Mouse (Mus musculus) hindbrain, embryonic 15.5 days (tissue): Measurements from ENCODE around the gene Srrd. TPM values are rescaled to one million over a fixed set of nuclear protein-coding genes. Genes with fewer than 3 reads are reported as not detected.

Source experiments
- ATAC-seq: fragments of 200-750 bp; cut with Nextera tagmentation; 2 replicates; pipeline ENCODE4 v1.8.0; 2017; ENCODE audit warnings: low read depth, moderate number of reproducible peaks, moderate TSS enrichment; ENCODE audit not compliant: low FRiP score
- H3K27ac ChIP-seq: fragments of 300-500 bp; sonication (generic); replicated peaks from 2 replicates; pipeline ENCODE4 v1.5.1; 2015; ENCODE audit warnings: mild to moderate bottlenecking, inconsistent platforms
- H3K27me3 ChIP-seq: fragments of 300-500 bp; sonication (generic); 2 replicates; pipeline ENCODE4 v1.6.1; 2015; ENCODE audit warnings: control low read depth, inconsistent platforms
- H3K36me3 ChIP-seq: fragments of 300-500 bp; sonication (generic); 2 replicates; pipeline ENCODE4 v1.6.1; 2015; ENCODE audit warnings: control low read depth, inconsistent platforms
- H3K4me1 ChIP-seq: fragments of 300-500 bp; sonication (generic); replicated peaks from 2 replicates; pipeline ENCODE4 v1.6.1; 2015; ENCODE audit warnings: control low read depth, inconsistent platforms
- H3K4me2 ChIP-seq: fragments of 300-500 bp; sonication (generic); 2 replicates; pipeline ENCODE4 v1.6.1; 2015; ENCODE audit warnings: moderate library complexity, mild to moderate bottlenecking, inconsistent platforms
- H3K4me3 ChIP-seq: fragments of 300-500 bp; sonication (generic); 2 replicates; pipeline ENCODE4 v1.5.1; 2015; ENCODE audit warnings: mild to moderate bottlenecking, inconsistent platforms
- H3K9ac ChIP-seq: fragments of 300-500 bp; sonication (generic); 2 replicates; pipeline ENCODE4 v1.6.1; 2015; ENCODE audit warnings: inconsistent platforms
- H3K9me3 ChIP-seq: fragments of 300-500 bp; sonication (generic); 2 replicates; pipeline ENCODE4 v1.6.1; 2016; ENCODE audit warnings: control low read depth, inconsistent platforms
- WGBS: fragments of 180-500 bp; shearing (Covaris S2); methylation state at CpG from one replicate; pipeline ENCODE4 v1.1.7; 2015; 5-methylcytosine and 5-hydroxymethylcytosine counted together
- polyA plus RNA-seq: library from polyadenylated mRNA; unstranded; fragments of >200 nt; fragmentation: Nextera tagmentation; extraction: Ambion mirVana; gene quantifications from 2 replicates; pipeline ENCODE4 v1.2.1, GENCODE M21; 2015

The Srrd gene
- 57.6 and 58.9 TPM in 2 replicates for polyA plus RNA-seq

- ATAC-seq: peak; percentile 74
These were observed at the start of gene Srrd, which contains the start of gene Hps4 for GRCm38 (mm10) chr5:112342463-112343204. Gene Srrd, minus strand, starts transcription at chr5:112343040. Gene Hps4, plus strand, starts transcription at chr5:112343083.

GRCm38 (mm10) chr5:112391676-112392323, 49.0 kb upstream of the Srrd start:
- ATAC-seq: no peak
- no peak overlapping the region for H3K9ac ChIP-seq
- WGBS: 65% methylated on average over 27 of the region's 27 CpGs

More at GRCm38 (mm10) chr5:112342463-112343204, at the start of gene Srrd, which contains the start of gene Hps4:
- peaks cover 18% of the 10 kb centered on the region for H3K36me3 ChIP-seq
- H3K4me1 ChIP-seq: peaks cover 47% of the 10 kb centered on the region
- H3K27ac ChIP-seq: peak within 1 kb of the TSS; percentile 63
- WGBS: 1% methylated on average over 64 of the region's 64 CpGs
- H3K9me3 ChIP-seq: no peaks in the 10 kb centered on the region
- peak within 1 kb of the TSS; percentile 71 for H3K4me3 ChIP-seq
- H3K9ac ChIP-seq: peak within 1 kb of the TSS; percentile 69
- no peaks in the 10 kb centered on the region for H3K27me3 ChIP-seq
- peak within 1 kb of the TSS; percentile 79 for H3K4me2 ChIP-seq

GRCm38 (mm10) chr5:112391002-112391401, 48.2 kb upstream of the Srrd start:
- no peak for ATAC-seq
- no peaks in the 10 kb centered on the region for H3K9me3 ChIP-seq
- peaks cover 63% of the 10 kb centered on the region for H3K4me1 ChIP-seq
- WGBS: 61% methylated on average over 16 of the region's 16 CpGs
- H3K27me3 ChIP-seq: no peaks in the 10 kb centered on the region
- H3K9ac ChIP-seq: no peak overlapping the region
- no peak overlapping the region for H3K4me3 ChIP-seq
- H3K4me2 ChIP-seq: peak overlapping the region; percentile 7; the same call in 1 of the 2 replicates
- peaks cover 20% of the 10 kb centered on the region for H3K36me3 ChIP-seq
- no peak overlapping the region for H3K27ac ChIP-seq

More at GRCm38 (mm10) chr5:112391676-112392323, 49.0 kb upstream of the Srrd start:
- no peak overlapping the region for H3K4me2 ChIP-seq
- H3K27ac ChIP-seq: no peak overlapping the region
- H3K27me3 ChIP-seq: no peaks in the 10 kb centered on the region
- H3K4me1 ChIP-seq: peaks cover 63% of the 10 kb centered on the region
- H3K36me3 ChIP-seq: peaks cover 12% of the 10 kb centered on the region
- H3K4me3 ChIP-seq: no peak overlapping the region
- H3K9me3 ChIP-seq: no peaks in the 10 kb centered on the region

DNA sequence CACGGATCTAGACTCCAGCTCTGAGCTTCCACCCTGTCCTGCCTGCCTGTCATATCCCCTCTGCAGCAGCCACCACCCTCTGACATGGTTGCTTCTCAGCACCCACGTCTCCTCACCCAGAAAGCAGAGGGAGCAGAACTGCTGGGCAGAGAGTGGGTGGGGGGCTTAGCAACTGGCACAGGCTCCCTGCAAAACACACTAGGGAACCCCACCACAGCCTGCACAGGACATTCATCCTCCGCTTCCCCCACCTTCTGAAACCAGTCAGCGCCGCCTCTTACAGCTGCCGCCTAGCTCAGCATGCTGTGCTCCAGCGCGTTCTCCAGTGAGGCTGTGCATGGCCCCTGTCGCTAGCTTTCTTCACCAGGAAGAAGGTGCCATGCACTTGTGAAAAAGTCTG, 46.5 kb upstream of the Srrd start:
- Histone ChIP-seq H3K4me1 (peaks cover 58% of the 10 kb centered on the region), H3K9ac (0 out of 2 replicates have a peak overlapping the region, but pooled peaks have one; percentile 25), H3K27ac (no peak overlapping the region), H3K4me3 (no peak overlapping the region), H3K36me3 (peaks cover 34% of the 10 kb centered on the region), H3K9me3 (no peaks in the 10 kb centered on the region), H3K4me2 (peak overlapping the region; percentile 33), H3K27me3 (no peaks in the 10 kb centered on the region)
- 67% methylated on average over 9 of the region's 9 CpGs for WGBS
- ATAC-seq: no peak

- no peak for ATAC-seq
These were observed 43.1 kb upstream of the Srrd start for GRCm38 (mm10) chr5:112385973-112386372.

DNA sequence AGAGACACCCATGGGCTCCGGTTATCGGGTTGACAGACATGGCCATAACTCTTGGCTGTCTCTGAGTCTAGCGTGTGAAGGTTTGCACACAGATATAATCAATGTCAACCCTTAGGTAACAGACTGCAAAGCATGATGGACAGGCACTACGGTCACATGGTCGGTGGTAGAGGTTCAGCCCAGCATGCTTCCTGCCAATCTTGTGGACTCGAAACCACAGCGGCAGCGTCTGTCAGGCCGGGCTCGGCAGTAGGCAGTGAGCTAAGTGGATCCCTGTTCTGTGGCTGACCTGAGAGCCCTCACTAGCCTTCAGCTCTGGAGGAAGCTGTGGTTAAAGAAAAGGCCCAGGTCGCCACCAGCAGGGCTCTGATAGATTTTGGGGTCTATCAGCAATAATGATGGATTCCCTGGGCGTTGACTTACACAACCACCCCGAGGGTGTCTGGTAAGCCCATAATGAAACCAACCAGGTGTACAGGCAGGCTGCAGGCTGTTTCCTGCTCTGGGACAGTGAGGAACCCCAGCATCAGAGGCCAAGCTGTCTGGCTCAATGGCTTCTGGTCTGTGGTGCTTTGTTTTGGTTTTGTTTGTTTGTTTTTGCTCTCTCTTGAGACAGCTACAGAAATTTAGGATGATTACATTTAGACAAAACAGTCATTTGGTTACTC, 42.1 kb upstream of the Srrd start:
- peaks cover 35% of the 10 kb centered on the region for H3K36me3 ChIP-seq
- H3K27ac ChIP-seq: no peak overlapping the region
- H3K9ac ChIP-seq: no peak overlapping the region
- no peak overlapping the region for H3K4me2 ChIP-seq
- no peak for ATAC-seq
- WGBS: 92% methylated on average over 13 of the region's 13 CpGs
- H3K4me1 ChIP-seq: peaks cover 34% of the 10 kb centered on the region
- no peak overlapping the region for H3K4me3 ChIP-seq
- no peaks in the 10 kb centered on the region for H3K27me3 ChIP-seq
- no peaks in the 10 kb centered on the region for H3K9me3 ChIP-seq

More at GRCm38 (mm10) chr5:112385973-112386372, 43.1 kb upstream of the Srrd start:
- Histone ChIP-seq H3K4me2 (no peak overlapping the region), H3K4me3 (no peak overlapping the region), H3K4me1 (peaks cover 45% of the 10 kb centered on the region), H3K9me3 (no peaks in the 10 kb centered on the region), H3K9ac (no peak overlapping the region), H3K36me3 (peaks cover 39% of the 10 kb centered on the region), H3K27me3 (no peaks in the 10 kb centered on the region), H3K27ac (no peak overlapping the region)
- WGBS: 90% methylated on average over 2 of the region's 2 CpGs

GRCm38 (mm10) chr5:112382641-112383330, 39.9 kb upstream of the Srrd start:
- no peak overlapping the region for H3K4me3 ChIP-seq
- WGBS: 50% methylated on average over 17 of the region's 17 CpGs
- no peaks in the 10 kb centered on the region for H3K9me3 ChIP-seq
- no peaks in the 10 kb centered on the region for H3K27me3 ChIP-seq
- H3K36me3 ChIP-seq: peaks cover 34% of the 10 kb centered on the region
- no peak overlapping the region for H3K4me2 ChIP-seq
- peak overlapping the region; percentile 65 for H3K27ac ChIP-seq
- H3K9ac ChIP-seq: no peak overlapping the region
- ATAC-seq: peak; percentile 39
- H3K4me1 ChIP-seq: peaks cover 18% of the 10 kb centered on the region

- Histone ChIP-seq H3K27ac (peak overlapping the region; percentile 65), H3K9me3 (no peaks in the 10 kb centered on the region), H3K27me3 (no peaks in the 10 kb centered on the region), H3K9ac (no peak overlapping the region), H3K4me3 (no peak overlapping the region), H3K4me1 (peaks cover 18% of the 10 kb centered on the region), H3K36me3 (peaks cover 32% of the 10 kb centered on the region), H3K4me2 (no peak overlapping the region)
- 54% methylated on average over 9 of the region's 9 CpGs for WGBS
- peak; percentile 25; the same call in 1 of the 2 replicates for ATAC-seq
These were observed 39.2 kb upstream of the Srrd start for GRCm38 (mm10) chr5:112382042-112382441.

DNA sequence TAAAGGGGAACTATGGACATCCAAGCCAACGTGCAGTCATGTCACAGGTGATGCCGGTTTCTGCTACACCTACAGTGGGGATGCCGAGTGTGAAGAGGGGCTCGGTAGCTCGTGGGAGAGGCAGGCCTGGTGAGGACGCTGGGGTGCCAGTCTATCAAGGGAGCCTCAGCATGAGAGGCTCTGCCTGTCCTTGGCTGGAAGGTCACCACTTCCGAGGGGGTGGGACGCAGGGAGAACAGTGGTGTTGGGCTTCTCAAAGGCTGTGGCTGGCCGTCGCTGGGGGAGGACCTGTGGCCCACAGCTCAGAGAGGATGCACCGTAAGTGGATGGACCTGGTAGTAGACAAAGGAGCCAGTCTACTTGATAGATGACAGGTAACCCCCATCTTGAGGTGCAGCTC, 38.3 kb upstream of the Srrd start:
- Histone ChIP-seq H3K27me3 (no peaks in the 10 kb centered on the region), H3K36me3 (peaks cover 23% of the 10 kb centered on the region), H3K27ac (no peak overlapping the region), H3K4me2 (no peak overlapping the region), H3K9me3 (no peaks in the 10 kb centered on the region), H3K4me1 (peaks cover 18% of the 10 kb centered on the region), H3K4me3 (no peak overlapping the region), H3K9ac (no peak overlapping the region)
- WGBS: 86% methylated on average over 11 of the region's 11 CpGs
- no peak for ATAC-seq

- H3K36me3 ChIP-seq: peaks cover 5% of the 10 kb centered on the region; the same call in 1 of the 2 replicates
- ATAC-seq: no peak
- no peaks in the 10 kb centered on the region for H3K27me3 ChIP-seq
- H3K4me3 ChIP-seq: no peak overlapping the region
- no peaks in the 10 kb centered on the region for H3K9me3 ChIP-seq
- 82% methylated on average over 6 of the region's 6 CpGs for WGBS
- no peak overlapping the region for H3K9ac ChIP-seq
- H3K27ac ChIP-seq: no peak overlapping the region
- peaks cover 18% of the 10 kb centered on the region for H3K4me1 ChIP-seq
- H3K4me2 ChIP-seq: no peak overlapping the region
These were observed 35.9 kb upstream of the Srrd start for GRCm38 (mm10) chr5:112378716-112379115.

- no peak overlapping the region for H3K4me3 ChIP-seq
- H3K4me2 ChIP-seq: no peak overlapping the region
- no peak overlapping the region for H3K27ac ChIP-seq
- H3K27me3 ChIP-seq: no peaks in the 10 kb centered on the region
- peaks cover 5% of the 10 kb centered on the region; the same call in 1 of the 2 replicates for H3K36me3 ChIP-seq
- no peak for ATAC-seq
- WGBS: 88% methylated on average over 1 of the region's 1 CpGs
- no peaks in the 10 kb centered on the region for H3K9me3 ChIP-seq
- H3K9ac ChIP-seq: no peak overlapping the region
- peaks cover 19% of the 10 kb centered on the region for H3K4me1 ChIP-seq
These were observed 34.5 kb upstream of the Srrd start for GRCm38 (mm10) chr5:112377380-112377779.
